Mouse (Mus musculus) heart, embryonic 10.5 days (tissue): ENCODE measurements around the gene Sap30. TPM values are rescaled to one million over a fixed set of nuclear protein-coding genes. Genes with fewer than 3 reads are reported as not detected.
A peak's percentile ranks its signal among the peaks of the same experiment; 100 is the strongest.
"Not testable (repeated sequence)": the region's sequence is repeated elsewhere in the genome, so short reads cannot be mapped to it uniquely, and the experiment has no call there.

ENCODE experiments used
- DNase-seq: peaks from one replicate; pipeline ENCODE4 v3.0.0-alpha.2; 2017; ENCODE audit warnings: low spot score
- H3K27ac ChIP-seq: fragments of 300-500 bp; sonication (generic); 2 replicates; pipeline ENCODE4 v1.5.1; 2016; ENCODE audit warnings: mild to moderate bottlenecking
- H3K27me3 ChIP-seq: fragments of 300-500 bp; sonication (generic); 2 replicates; pipeline ENCODE4 v1.6.1; 2016; ENCODE audit warnings: mild to moderate bottlenecking; ENCODE audit not compliant: poor library complexity, insufficient read depth, severe bottlenecking
- H3K36me3 ChIP-seq: fragments of 300-500 bp; sonication (generic); 2 replicates; pipeline ENCODE4 v1.6.1; 2016; ENCODE audit warnings: mild to moderate bottlenecking, moderate library complexity
- H3K4me1 ChIP-seq: fragments of 300-500 bp; sonication (generic); 2 replicates; pipeline ENCODE4 v1.6.1; 2016; ENCODE audit warnings: mild to moderate bottlenecking
- H3K4me3 ChIP-seq: fragments of 300-500 bp; sonication (generic); 2 replicates; pipeline ENCODE4 v1.5.1; 2016; ENCODE audit warnings: mild to moderate bottlenecking, moderate library complexity
- H3K9me3 ChIP-seq: fragments of 300-500 bp; sonication (generic); 2 replicates; pipeline ENCODE4 v1.6.1; 2016; ENCODE audit warnings: mild to moderate bottlenecking, moderate library complexity
- WGBS: fragments of 180-500 bp; shearing (Covaris S2); methylation state at CpG from one replicate; pipeline ENCODE4 v1.1.7; 2016; 5-methylcytosine and 5-hydroxymethylcytosine counted together
- polyA plus RNA-seq: library from polyadenylated mRNA; unstranded; fragments of >200 nt; fragmentation: Nextera tagmentation; extraction: Ambion mirVana; gene quantifications from 2 replicates; pipeline ENCODE4 v1.2.1, GENCODE M21; 2016

Gene Sap30
- 45.3 and 66.4 TPM in 2 replicates for polyA plus RNA-seq

DNA sequence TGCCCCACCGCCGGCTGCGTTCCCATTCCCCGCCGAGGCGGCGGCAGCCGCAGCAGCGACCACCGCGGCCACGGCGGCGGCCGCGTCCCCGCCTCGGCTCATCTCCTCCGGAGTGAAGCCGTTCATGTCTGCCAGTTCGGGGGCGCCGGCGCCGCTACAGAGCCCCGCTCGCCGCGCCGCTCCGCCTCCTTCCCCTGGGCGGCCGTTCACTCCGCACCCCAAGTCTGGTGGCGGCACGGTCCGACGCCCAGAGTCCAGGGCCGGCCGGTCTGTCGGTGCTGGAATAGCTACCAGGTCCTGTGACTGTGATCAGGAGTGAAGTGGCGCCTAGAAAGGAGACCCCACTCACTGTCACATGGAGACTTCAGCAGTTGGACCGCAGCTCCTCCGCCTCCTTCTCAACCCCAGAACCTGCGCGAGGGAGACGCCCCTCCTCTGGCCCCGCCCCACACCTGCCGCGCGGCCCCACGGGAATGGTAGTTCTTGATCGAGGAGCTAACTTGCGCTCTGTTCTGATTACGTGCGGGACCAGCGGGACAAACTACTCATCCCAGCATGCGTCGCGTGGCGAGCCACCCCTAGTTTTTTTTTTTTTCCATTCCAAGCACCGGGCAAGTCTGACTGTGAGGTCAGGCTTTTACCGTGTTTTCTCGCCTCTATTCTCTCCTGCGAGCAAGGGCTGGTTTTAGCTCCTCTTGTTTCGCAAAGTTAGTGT, at the start of gene Sap30:
Gene Sap30, minus strand, starts transcription at position 420 of the 715 bp plus-strand sequence.
- H3K4me1 ChIP-seq: peaks cover 16% of the 10 kb centered on the region; the same call in 1 of the 2 replicates
- peak; percentile 99 for DNase-seq
- no peaks in the 10 kb centered on the region for H3K27me3 ChIP-seq
- H3K4me3 ChIP-seq: peak within 1 kb of the TSS; percentile 92
- H3K36me3 ChIP-seq: peaks cover 16% of the 10 kb centered on the region
- no peaks in the 10 kb centered on the region for H3K9me3 ChIP-seq
- H3K27ac ChIP-seq: peak within 1 kb of the TSS; percentile 96
- WGBS: under 1% methylated on average over 66 of the region's 66 CpGs

DNA sequence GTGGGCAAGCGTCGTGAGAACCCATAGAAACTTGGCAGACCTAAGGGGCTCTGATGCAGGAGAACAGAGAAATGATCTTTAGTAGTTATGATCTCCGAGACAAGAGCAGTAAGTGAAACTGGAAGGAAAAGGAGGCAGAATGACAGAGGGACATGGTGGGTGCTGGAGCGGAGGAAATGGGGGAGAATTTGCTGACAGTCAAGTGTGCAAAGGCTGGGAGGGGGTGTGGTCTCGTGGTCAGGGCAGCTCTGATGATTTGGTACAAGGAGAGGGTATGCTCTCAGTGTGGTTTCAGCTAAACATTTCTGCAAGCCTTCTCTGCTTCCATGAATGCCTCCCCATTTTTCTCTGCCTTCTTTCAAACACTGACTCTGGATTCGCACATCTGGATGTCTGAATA, 48.5 kb upstream of the Sap30 start:
- H3K4me1 ChIP-seq: no peaks in the 10 kb centered on the region
- WGBS: 90% methylated on average over 6 of the region's 6 CpGs
- peak; percentile 50 for DNase-seq
- no peak overlapping the region for H3K27ac ChIP-seq
- H3K9me3 ChIP-seq: 0 out of 2 replicates have a peak, but pooled peaks cover 3% of the 10 kb centered on the region
- H3K36me3 ChIP-seq: peaks cover 17% of the 10 kb centered on the region; the same call in 1 of the 2 replicates
- H3K27me3 ChIP-seq: no peaks in the 10 kb centered on the region
- no peak overlapping the region for H3K4me3 ChIP-seq

DNA sequence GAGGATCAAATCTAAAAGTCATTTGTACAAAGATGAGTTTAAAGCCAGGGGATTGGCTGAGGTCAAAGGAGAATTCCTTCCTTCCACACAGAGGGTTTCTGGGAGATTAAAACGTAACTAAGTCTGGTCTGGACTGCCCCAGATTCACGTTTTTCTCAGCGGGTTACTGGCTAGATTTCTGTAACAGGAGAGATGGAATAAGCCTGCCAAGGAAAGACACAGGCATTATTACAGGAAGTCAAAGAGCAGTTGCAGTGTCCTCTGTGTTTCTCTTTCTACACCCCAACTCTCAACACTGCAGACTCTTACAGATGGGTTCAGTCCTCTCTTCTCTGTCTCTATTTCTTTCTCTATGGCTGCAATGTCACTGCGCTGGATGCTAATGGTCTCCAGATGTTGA, 46.8 kb upstream of the Sap30 start:
- no peaks in the 10 kb centered on the region for H3K27me3 ChIP-seq
- H3K9me3 ChIP-seq: 0 out of 2 replicates have a peak, but pooled peaks cover 3% of the 10 kb centered on the region
- no peaks in the 10 kb centered on the region; the same call in 1 of the 2 replicates for H3K4me1 ChIP-seq
- WGBS: 78% methylated on average over 4 of the region's 4 CpGs
- DNase-seq: no peak
- no peak overlapping the region for H3K27ac ChIP-seq
- H3K36me3 ChIP-seq: peaks cover 17% of the 10 kb centered on the region; the same call in 1 of the 2 replicates
- H3K4me3 ChIP-seq: no peak overlapping the region

GRCm38 (mm10) chr8:57533106-57533505, 45.4 kb upstream of the Sap30 start:
- no peaks in the 10 kb centered on the region; the same call in 1 of the 2 replicates for H3K4me1 ChIP-seq
- H3K9me3 ChIP-seq: 0 out of 2 replicates have a peak, but pooled peaks cover 3% of the 10 kb centered on the region
- H3K4me3 ChIP-seq: no peak overlapping the region
- peaks cover 17% of the 10 kb centered on the region; the same call in 1 of the 2 replicates for H3K36me3 ChIP-seq
- peak; percentile 56 for DNase-seq
- 87% methylated on average over 4 of the region's 4 CpGs for WGBS
- no peak overlapping the region for H3K27ac ChIP-seq
- H3K27me3 ChIP-seq: no peaks in the 10 kb centered on the region

GRCm38 (mm10) chr8:57532223-57532622, 44.6 kb upstream of the Sap30 start:
- WGBS: 34% methylated on average over 2 of the region's 2 CpGs
- H3K36me3 ChIP-seq: peaks cover 17% of the 10 kb centered on the region; the same call in 1 of the 2 replicates
- H3K9me3 ChIP-seq: 0 out of 2 replicates have a peak, but pooled peaks cover 3% of the 10 kb centered on the region
- H3K4me3 ChIP-seq: no peak overlapping the region
- no peak overlapping the region for H3K27ac ChIP-seq
- H3K4me1 ChIP-seq: no peaks in the 10 kb centered on the region; the same call in 1 of the 2 replicates
- H3K27me3 ChIP-seq: no peaks in the 10 kb centered on the region
- DNase-seq: no peak

DNA sequence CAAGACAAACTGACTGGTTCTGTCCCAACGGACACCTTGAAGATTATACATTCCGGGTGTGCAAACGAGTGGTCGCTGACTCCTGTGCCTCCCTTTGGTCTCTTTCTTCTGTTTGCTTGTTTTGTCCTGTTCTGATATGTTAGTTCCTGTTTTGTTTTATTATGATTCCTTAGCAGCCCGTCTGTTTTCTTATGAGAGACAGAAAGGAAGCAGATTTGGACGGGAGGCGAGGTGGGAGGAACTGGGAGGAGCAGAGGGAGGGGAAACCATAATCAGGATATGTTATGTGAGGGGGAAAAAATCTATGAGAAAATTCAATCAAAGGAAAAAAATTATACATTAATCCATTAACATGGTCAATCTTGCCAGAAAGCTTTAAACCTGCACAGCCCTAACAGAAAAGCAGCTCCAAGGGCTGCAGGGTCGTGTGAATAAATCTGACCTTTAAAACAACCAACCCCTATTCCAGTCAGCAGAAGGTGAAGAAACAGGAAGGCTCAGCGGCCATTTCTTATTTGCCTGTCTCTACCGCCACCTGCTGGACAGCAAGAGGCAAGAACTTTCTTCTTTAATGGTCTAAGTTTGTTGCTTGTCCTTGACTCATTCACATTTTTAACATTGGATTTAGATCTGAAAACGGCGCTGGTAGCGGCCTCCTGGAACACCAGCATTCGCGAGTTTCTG, 43.1 kb upstream of the Sap30 start:
- H3K4me3 ChIP-seq: peak overlapping the region; percentile 35; the same call in 1 of the 2 replicates
- 30% methylated on average over 15 of the region's 15 CpGs for WGBS
- peak; percentile 92 for DNase-seq

DNA sequence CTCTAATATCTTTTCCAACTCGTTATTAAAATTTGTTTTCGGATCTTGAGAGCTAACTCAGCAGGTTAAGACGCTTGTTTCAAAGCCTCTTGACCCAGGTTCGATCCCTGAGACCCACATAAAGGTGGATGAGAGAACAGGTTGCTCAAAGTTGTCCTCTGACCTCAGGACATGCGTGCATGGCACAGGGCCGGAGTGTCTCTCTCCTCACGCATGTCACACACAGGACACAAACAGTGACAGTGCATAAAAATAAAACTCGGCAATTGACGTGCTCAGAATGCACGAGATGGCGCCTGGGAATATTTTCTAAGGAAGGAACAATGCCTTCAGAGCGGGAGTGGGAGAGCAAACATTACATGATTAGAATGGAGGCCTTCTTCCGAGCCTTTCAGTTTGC, 42.6 kb upstream of the Sap30 start:
- peaks cover 5% of the 10 kb centered on the region; the same call in 1 of the 2 replicates for H3K36me3 ChIP-seq
- H3K27ac ChIP-seq: 0 out of 2 replicates have a peak overlapping the region, but pooled peaks have one; percentile 75
- 0 out of 2 replicates have a peak overlapping the region, but pooled peaks have one; percentile 35 for H3K4me3 ChIP-seq
- H3K9me3 ChIP-seq: 0 out of 2 replicates have a peak, but pooled peaks cover 3% of the 10 kb centered on the region
- no peak for DNase-seq
- WGBS: 87% methylated on average over 13 of the region's 13 CpGs
- no peaks in the 10 kb centered on the region for H3K27me3 ChIP-seq
- no peaks in the 10 kb centered on the region; the same call in 1 of the 2 replicates for H3K4me1 ChIP-seq

More for the DNA sequence above, 43.1 kb upstream of the Sap30 start:
- Histone ChIP-seq H3K4me1 (no peaks in the 10 kb centered on the region; the same call in 1 of the 2 replicates), H3K27ac (peak overlapping the region; percentile 75; the same call in 1 of the 2 replicates), H3K36me3 (peaks cover 11% of the 10 kb centered on the region; the same call in 1 of the 2 replicates), H3K27me3 (no peaks in the 10 kb centered on the region), H3K9me3 (0 out of 2 replicates have a peak, but pooled peaks cover 3% of the 10 kb centered on the region)

DNA sequence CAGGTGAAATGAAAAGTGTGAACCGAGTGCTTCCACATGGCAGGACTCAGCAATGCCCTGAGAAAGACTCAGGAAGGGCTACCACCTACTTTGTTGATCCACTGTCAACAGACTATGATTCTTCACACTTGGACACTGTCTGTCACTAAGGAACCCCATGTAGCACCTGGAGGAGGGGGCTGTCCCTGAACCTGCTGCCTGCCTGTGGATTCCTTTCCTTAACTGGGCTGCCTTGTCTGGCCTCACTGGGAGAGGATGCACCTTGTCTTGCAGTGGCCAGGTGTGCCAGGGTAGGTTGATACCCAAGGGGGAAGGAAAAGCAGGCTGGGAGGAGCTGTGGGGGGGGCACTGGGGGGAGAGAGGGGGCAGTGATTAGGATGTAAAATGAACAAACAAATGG, 40.4 kb upstream of the Sap30 start:
- H3K27ac ChIP-seq: no peak overlapping the region
- peak; percentile 74 for DNase-seq
- no peaks in the 10 kb centered on the region for H3K9me3 ChIP-seq
- no peaks in the 10 kb centered on the region; the same call in 1 of the 2 replicates for H3K4me1 ChIP-seq
- no peak overlapping the region for H3K4me3 ChIP-seq
- WGBS: 91% methylated on average over 1 of the region's 1 CpGs
- H3K36me3 ChIP-seq: no peaks in the 10 kb centered on the region
- H3K27me3 ChIP-seq: no peaks in the 10 kb centered on the region

DNA sequence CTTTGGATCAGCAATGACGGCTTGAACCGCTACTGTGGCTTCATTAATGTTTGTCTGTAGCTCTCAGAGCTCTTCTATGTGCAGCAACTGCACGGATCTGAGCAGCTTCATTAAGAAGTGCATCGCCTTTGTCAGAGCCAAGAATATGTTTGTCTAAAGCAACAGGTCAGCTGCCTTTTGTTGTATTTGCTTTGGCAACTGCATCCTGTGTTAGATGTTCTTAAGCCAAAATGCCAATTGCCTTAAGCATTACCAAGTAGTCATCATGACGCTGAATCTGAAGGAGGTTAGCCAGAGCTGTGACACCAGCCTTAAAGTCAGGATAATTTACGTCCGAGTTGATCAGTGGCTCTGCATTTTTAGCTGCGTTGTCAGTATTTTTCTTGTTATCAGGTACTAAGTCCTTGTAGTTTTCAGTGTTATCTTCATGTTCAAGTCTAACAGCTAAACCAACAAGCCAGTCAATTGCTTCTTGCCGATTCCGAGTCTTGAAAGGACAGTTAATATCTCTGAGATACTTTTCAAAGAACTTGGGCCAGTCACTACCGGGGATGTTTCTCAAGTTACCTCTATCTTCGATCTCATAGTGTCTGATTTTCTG, 32.6 kb upstream of the Sap30 start:
- DNase-seq: peak; percentile 46
- Histone ChIP-seq H3K4me3 (no peak overlapping the region), H3K27me3 (no peaks in the 10 kb centered on the region), H3K36me3 (peaks cover 22% of the 10 kb centered on the region), H3K9me3 (no peaks in the 10 kb centered on the region), H3K27ac (no peak overlapping the region), H3K4me1 (no peaks in the 10 kb centered on the region)
- 69% methylated on average over 12 of the region's 12 CpGs for WGBS

GRCm38 (mm10) chr8:57517723-57518122, 30.1 kb upstream of the Sap30 start:
- H3K27ac ChIP-seq: no peak overlapping the region
- H3K9me3 ChIP-seq: no peaks in the 10 kb centered on the region
- peaks cover 6% of the 10 kb centered on the region; the same call in 1 of the 2 replicates for H3K4me1 ChIP-seq
- H3K27me3 ChIP-seq: no peaks in the 10 kb centered on the region
- WGBS: 88% methylated on average over 3 of the region's 3 CpGs
- H3K4me3 ChIP-seq: no peak overlapping the region
- DNase-seq: peak; percentile 31
- peaks cover 39% of the 10 kb centered on the region for H3K36me3 ChIP-seq

DNA sequence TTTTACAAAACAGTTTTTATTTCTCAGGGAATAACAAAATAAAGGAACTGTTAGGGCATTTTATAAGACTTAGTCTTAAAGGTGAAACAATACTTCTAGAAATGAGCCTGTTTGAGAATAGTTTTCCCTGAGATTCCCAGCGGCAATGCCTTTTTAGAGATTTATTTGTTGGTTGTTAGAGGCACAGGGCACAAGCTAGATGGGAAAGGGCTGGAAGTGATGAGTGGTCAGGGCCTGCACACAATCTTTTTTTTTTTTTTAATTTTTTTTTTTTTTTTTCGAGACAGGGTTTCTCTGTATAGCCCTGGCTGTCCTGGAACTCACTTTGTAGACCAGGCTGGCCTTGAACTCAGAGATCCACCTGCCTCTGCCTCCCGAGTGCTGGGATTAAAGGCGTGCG, 29.0 kb upstream of the Sap30 start:
- 89% methylated on average over 5 of the region's 5 CpGs for WGBS
- not testable (repeated sequence) for DNase-seq, H3K4me1 ChIP-seq, H3K4me3 ChIP-seq, H3K9me3 ChIP-seq, H3K27ac ChIP-seq, H3K27me3 ChIP-seq
- peaks cover 41% of the 10 kb centered on the region for H3K36me3 ChIP-seq

- peak; percentile 31 for DNase-seq
- Histone ChIP-seq H3K4me1 (peaks cover 13% of the 10 kb centered on the region; the same call in 1 of the 2 replicates), H3K4me3 (peak overlapping the region; percentile 94), H3K27ac (peak overlapping the region; percentile 100), H3K36me3 (peaks cover 42% of the 10 kb centered on the region)
- not testable (repeated sequence) for H3K9me3 ChIP-seq, H3K27me3 ChIP-seq
- 26% methylated on average over 10 of the region's 10 CpGs for WGBS
Measured at GRCm38 (mm10) chr8:57513178-57513661, 25.6 kb upstream of the Sap30 start.
